Mouse (Mus musculus): ENCODE data around the gene Prrt2.

- TF ChIP-seq MAFK (IDR thresholded peaks at IDR 0.05; ENCODE audit: insufficient read depth, low read depth, low read length): no peak
- no peak for TF ChIP-seq HCFC1 (IDR thresholded peaks at IDR 0.05; ENCODE audit: borderline replicate concordance, insufficient read depth, low read length)
- no peak for TF ChIP-seq ZNF384 (IDR thresholded peaks at IDR 0.05; ENCODE audit: low read depth, low read length)
- TF ChIP-seq CHD2 (IDR thresholded peaks at IDR 0.05; ENCODE audit: low read depth, low read length): no peak
Measured at GRCm38 (mm10) chr7:127026161-127026600, 5.2 kb upstream of the Prrt2 start.

All from ES-E14 (cell line).